Mouse (Mus musculus) ZHBTc4 (cell line): ENCODE measurements around the gene Vav3.
A peak's percentile ranks its signal among the peaks of the same experiment; 100 is the strongest.

Experiments used
- DNase-seq: peaks from one replicate; pipeline ENCODE4 v3.0.0-alpha.2; 2011; ENCODE audit warnings: low read depth, low spot score

The Vav3 gene

GRCm38 (mm10) chr3:109340274-109341070 is at the start of gene Vav3:
Gene Vav3 (plus strand): TSS chr3:109340653.
- peak; percentile 67 for DNase-seq

- DNase-seq = no peak
Measured at GRCm38 (mm10) chr3:109298857-109299256, 41.6 kb upstream of the Vav3 start.

GRCm38 (mm10) chr3:109299303-109300074 is 41.0 kb upstream of the Vav3 start:
- no peak for DNase-seq

- DNase-seq = no peak
Measured at GRCm38 (mm10) chr3:109302059-109302458, 38.4 kb upstream of the Vav3 start.

- DNase-seq = no peak
Measured at GRCm38 (mm10) chr3:109307406-109307805, 33.0 kb upstream of the Vav3 start.

- no peak for DNase-seq
Measured at GRCm38 (mm10) chr3:109308468-109308867, 32.0 kb upstream of the Vav3 start.

GRCm38 (mm10) chr3:109309317-109310265 is 30.9 kb upstream of the Vav3 start:
- no peak for DNase-seq

GRCm38 (mm10) chr3:109311172-109311824 is 29.2 kb upstream of the Vav3 start:
- no peak for DNase-seq

GRCm38 (mm10) chr3:109311875-109312274 is 28.6 kb upstream of the Vav3 start:
- no peak for DNase-seq

GRCm38 (mm10) chr3:109313501-109313900 is 27.0 kb upstream of the Vav3 start:
- no peak for DNase-seq

GRCm38 (mm10) chr3:109322225-109322624 is 18.2 kb upstream of the Vav3 start:
- no peak for DNase-seq

- DNase-seq = peak; percentile 58
Measured at GRCm38 (mm10) chr3:109323447-109324300, 16.8 kb upstream of the Vav3 start.

GRCm38 (mm10) chr3:109327128-109327527 is 13.3 kb upstream of the Vav3 start:
- no peak for DNase-seq

- peak; percentile 49 for DNase-seq
Measured at GRCm38 (mm10) chr3:109332755-109333154, 7.7 kb upstream of the Vav3 start.

- DNase-seq = no peak
Measured at GRCm38 (mm10) chr3:109335470-109335869, 5.0 kb upstream of the Vav3 start.

GRCm38 (mm10) chr3:109339290-109339689 is 1.2 kb upstream of the Vav3 start:
- DNase-seq = no peak

- peak; percentile 70 for DNase-seq
Measured at GRCm38 (mm10) chr3:109339941-109340273, 546 bp upstream of the Vav3 start.

GRCm38 (mm10) chr3:109341071-109341480 is 623 bp downstream of the Vav3 start:
- no peak for DNase-seq

- DNase-seq = peak; percentile 22
Measured at GRCm38 (mm10) chr3:109341631-109342030, 1.2 kb downstream of the Vav3 start.

- DNase-seq = peak; percentile 25
Measured at GRCm38 (mm10) chr3:109351956-109352684, 11.7 kb downstream of the Vav3 start.
